Mouse (Mus musculus) ES-E14 (cell line): ENCODE measurements at regions not wholly inside any gene's neighbourhood (a gene's known extent, or its start where the extent isn't known, plus 50 kb on each side); places are given as distances from the start of the nearest gene placed in this dataset.

Source experiments
- HCFC1 ChIP-seq: IDR thresholded peaks from 2 replicates; pipeline ENCODE4 v1.6.1; 2012; ENCODE audit warnings: low read length, inconsistent platforms, borderline replicate concordance; ENCODE audit not compliant: insufficient read depth
- MAFK ChIP-seq: IDR thresholded peaks from 2 replicates; pipeline ENCODE4 v1.6.1; 2014; ENCODE audit warnings: mild to moderate bottlenecking, low read depth, low read length, inconsistent platforms; ENCODE audit not compliant: insufficient read depth

- TF ChIP-seq HCFC1 (no peak), MAFK (no peak)
Observed at GRCm38 (mm10) chr16:78229013-78229412, 72.3 kb upstream of the Cxadr start.
